Mouse (Mus musculus): ENCODE measurements around the gene Phactr2. TPM values are rescaled to one million over a fixed set of nuclear protein-coding genes. Genes with fewer than 3 reads are reported as not detected.

Phactr2 gene
- total and polyA plus RNA-seq, 3 experiments: not detected

GRCm38 (mm10) chr10:13274699-13275098 lies 199.5 kb downstream of the Phactr2 start:
- no peaks in the 10 kb centered on the region for H3K27me3 ChIP-seq (ENCODE audit: control insufficient read depth in 1 of 2, insufficient read depth in 2 of 2, low read length in 2 of 2)
- H3K36me3 ChIP-seq (ENCODE audit: control insufficient read depth in 1 of 2, insufficient read depth in 2 of 2, low read length in 2 of 2): no peaks in the 10 kb centered on the region
- no peak overlapping the region for H3K27ac ChIP-seq (ENCODE audit: control insufficient read depth, low read depth, low read length)
- no peak for DNase-seq (ENCODE audit: low read depth, low spot score)
- H3K79me2 ChIP-seq (ENCODE audit: control insufficient read depth, insufficient read depth, low read length, poor library complexity): no peaks in the 10 kb centered on the region
- no peaks in the 10 kb centered on the region for H3K9me3 ChIP-seq (replicated peaks; ENCODE audit: insufficient read depth, low read length)
- H3K4me3 ChIP-seq (ENCODE audit: control insufficient read depth in 1 of 2, insufficient read depth in 1 of 2, low read depth in 2 of 2, low read length in 2 of 2): no peak overlapping the region
- no peak overlapping the region for H3K9ac ChIP-seq (ENCODE audit: control insufficient read depth, low read depth, low read length, poor library complexity, severe bottlenecking)
- H3K4me1 ChIP-seq (ENCODE audit: control insufficient read depth in 1 of 2, insufficient read depth in 2 of 2, low read length in 2 of 2): no peaks in the 10 kb centered on the region
- TF ChIP-seq POLR2AphosphoS5 (IDR thresholded peaks at IDR 0.05; ENCODE audit: borderline replicate concordance, low read depth, low read length) (no peak), UBTF (IDR thresholded peaks at IDR 0.05; ENCODE audit: borderline replicate concordance, insufficient read depth, low read depth, low read length) (no peak), GATA1 (IDR thresholded peaks at IDR 0.05; ENCODE audit: low read depth, low read length) (no peak)

- no peak for TF ChIP-seq RCOR1 (IDR thresholded peaks at IDR 0.05; ENCODE audit: low read depth, low read length)
- no peak for TF ChIP-seq GABPA (IDR thresholded peaks at IDR 0.05; ENCODE audit: low read depth, low read length)
- TF ChIP-seq UBTF (IDR thresholded peaks at IDR 0.05; ENCODE audit: borderline replicate concordance, insufficient read depth, low read depth, low read length): no peak
- no peak for TF ChIP-seq TCF12 (IDR thresholded peaks at IDR 0.05; ENCODE audit: low read depth, low read length)
- TF ChIP-seq RAD21 (IDR thresholded peaks at IDR 0.05; ENCODE audit: low read depth, low read length): no peak
- no peak overlapping the region for H3K4me3 ChIP-seq (ENCODE audit: control insufficient read depth in 1 of 2, insufficient read depth in 1 of 2, low read depth in 2 of 2, low read length in 2 of 2)
- H3K9me3 ChIP-seq (replicated peaks; ENCODE audit: insufficient read depth, low read length): no peaks in the 10 kb centered on the region
- no peaks in the 10 kb centered on the region for H3K27me3 ChIP-seq (ENCODE audit: control insufficient read depth in 1 of 2, insufficient read depth in 2 of 2, low read length in 2 of 2)
- no peak for DNase-seq (ENCODE audit: low read depth, low spot score)
- no peaks in the 10 kb centered on the region for H3K36me3 ChIP-seq (ENCODE audit: control insufficient read depth in 1 of 2, insufficient read depth in 2 of 2, low read length in 2 of 2)
- no peak overlapping the region for H3K27ac ChIP-seq (ENCODE audit: control insufficient read depth, low read depth, low read length)
- H3K4me1 ChIP-seq (ENCODE audit: control insufficient read depth in 1 of 2, insufficient read depth in 2 of 2, low read length in 2 of 2): no peaks in the 10 kb centered on the region
- H3K9ac ChIP-seq (ENCODE audit: control insufficient read depth, low read depth, low read length, poor library complexity, severe bottlenecking): no peak overlapping the region
- no peaks in the 10 kb centered on the region for H3K79me2 ChIP-seq (ENCODE audit: control insufficient read depth, insufficient read depth, low read length, poor library complexity)
Measured at GRCm38 (mm10) chr10:13273756-13274155, 200.5 kb downstream of the Phactr2 start.

- Histone ChIP-seq H3K36me3 (ENCODE audit: control insufficient read depth in 1 of 2, insufficient read depth in 2 of 2, low read length in 2 of 2) (no peaks in the 10 kb centered on the region), H3K4me3 (ENCODE audit: control insufficient read depth in 1 of 2, insufficient read depth in 1 of 2, low read depth in 2 of 2, low read length in 2 of 2) (no peak overlapping the region), H3K27me3 (ENCODE audit: control insufficient read depth in 1 of 2, insufficient read depth in 2 of 2, low read length in 2 of 2) (no peaks in the 10 kb centered on the region), H3K9me3 (replicated peaks; ENCODE audit: insufficient read depth, low read length) (no peaks in the 10 kb centered on the region), H3K79me2 (ENCODE audit: control insufficient read depth, insufficient read depth, low read length, poor library complexity) (no peaks in the 10 kb centered on the region), H3K9ac (ENCODE audit: control insufficient read depth, low read depth, low read length, poor library complexity, severe bottlenecking) (no peak overlapping the region), H3K27ac (ENCODE audit: control insufficient read depth, low read depth, low read length) (no peak overlapping the region), H3K4me1 (ENCODE audit: control insufficient read depth in 1 of 2, insufficient read depth in 2 of 2, low read length in 2 of 2) (no peaks in the 10 kb centered on the region)
- TF ChIP-seq CTCF (IDR thresholded peaks at IDR 0.05 in 2 of 3, conservative IDR thresholded peaks at IDR 0.05 in 1 of 3; ENCODE audit: control insufficient read depth in 1 of 3, insufficient read depth in 1 of 3, low read depth in 2 of 3, low read length in 3 of 3, poor library complexity in 1 of 3, severe bottlenecking in 1 of 3) (no peak), ZC3H11A (IDR thresholded peaks at IDR 0.05; ENCODE audit: low read depth, low read length) (no peak), EP300 (IDR thresholded peaks at IDR 0.05; ENCODE audit: low read depth in 1 of 2, low read length in 2 of 2) (no peak)
- DNase-seq (ENCODE audit: low read depth, low spot score): no peak
Measured at GRCm38 (mm10) chr10:13271716-13272115, 202.5 kb downstream of the Phactr2 start.
